Mouse (Mus musculus): Measurements from ENCODE around the gene Rab30.

- TF ChIP-seq CTCF (IDR thresholded peaks at IDR 0.05; ENCODE audit: control insufficient read depth, insufficient read depth, insufficient read length) (no peak), MAX (IDR thresholded peaks at IDR 0.05) (no peak), MYOG (IDR thresholded peaks at IDR 0.05; ENCODE audit: control insufficient read depth, extremely low read depth, insufficient read length) (no peak), MYOD1 (IDR thresholded peaks at IDR 0.05; ENCODE audit: control insufficient read depth, insufficient read length, low read depth) (no peak), CEBPB (IDR thresholded peaks at IDR 0.05; ENCODE audit: low read depth) (no peak)
Measured at GRCm38 (mm10) chr7:92886801-92887200, 145.4 kb downstream of the Rab30 start.

Data from C2C12 (cell line).